Mouse (Mus musculus) small intestine, adult 2 months (tissue): ENCODE measurements around the gene Hist1h4c.

Experiments used
- CTCF ChIP-seq: fragments of 200-500 bp; IDR thresholded peaks from 2 replicates; pipeline ENCODE4 v1.5.1; 2012; ENCODE audit warnings: low read depth, mild to moderate bottlenecking, control low read depth, inconsistent platforms, low read length, moderate library complexity, mixed read lengths; ENCODE audit not compliant: insufficient replicate concordance, insufficient read length; ENCODE audit errors: extremely low read depth
- POLR2A ChIP-seq: fragments of 200-500 bp; IDR thresholded peaks from 2 replicates; pipeline ENCODE4 v1.6.1; 2012; ENCODE audit warnings: low read depth, mild to moderate bottlenecking, control low read depth, inconsistent platforms, low read length, moderate library complexity

- TF ChIP-seq CTCF (no peak), POLR2A (no peak)
Observed at GRCm38 (mm10) chr13:23662536-23662935, 35.7 kb downstream of the Hist1h4c start.
